Mouse (Mus musculus) embryonic facial prominence, embryonic 11.5 days (tissue): ENCODE measurements at regions not wholly inside any gene's neighbourhood (a gene's known extent, or its start where the extent isn't known, plus 50 kb on each side); places are given as distances from the start of the nearest gene placed in this dataset.

Experiments
- ATAC-seq: fragments of 200-750 bp; cut with Nextera tagmentation; replicated peaks from 2 replicates; pipeline ENCODE4 v1.8.0; 2017; ENCODE audit warnings: low read depth; ENCODE audit not compliant: insufficient number of reproducible peaks, low FRiP score, low TSS enrichment
- DNase-seq: peaks from one replicate; pipeline ENCODE4 v3.0.0-alpha.2; 2015; ENCODE audit warnings: low spot score
- H3K27ac ChIP-seq: fragments of 300-500 bp; sonication (generic); replicated peaks from 2 replicates; pipeline ENCODE4 v1.5.1; 2014; ENCODE audit warnings: mild to moderate bottlenecking, low read depth, low read length, control low read depth
- H3K27me3 ChIP-seq: fragments of 300-500 bp; sonication (generic); 2 replicates; pipeline ENCODE4 v1.6.1; 2014; ENCODE audit warnings: mild to moderate bottlenecking, low read length, moderate library complexity, mixed read lengths; ENCODE audit not compliant: control insufficient read depth, insufficient read depth
- H3K36me3 ChIP-seq: fragments of 300-500 bp; sonication (generic); replicated peaks from 2 replicates; pipeline ENCODE4 v1.6.1; 2014; ENCODE audit warnings: low read depth, mild to moderate bottlenecking, low read length, moderate library complexity, mixed read lengths; ENCODE audit not compliant: control insufficient read depth, insufficient read depth
- H3K4me1 ChIP-seq: fragments of 300-500 bp; sonication (generic); 2 replicates; pipeline ENCODE4 v1.6.1; 2014; ENCODE audit warnings: low read length, mixed read lengths; ENCODE audit not compliant: control insufficient read depth, insufficient read depth
- H3K4me2 ChIP-seq: fragments of 300-500 bp; sonication (generic); 2 replicates; pipeline ENCODE4 v1.6.1; 2014; ENCODE audit warnings: low read depth, mild to moderate bottlenecking, control low read depth, low read length, moderate library complexity
- H3K4me3 ChIP-seq: fragments of 300-500 bp; sonication (generic); 2 replicates; pipeline ENCODE4 v1.5.1; 2014; ENCODE audit warnings: low read depth, low read length, control low read depth
- H3K9ac ChIP-seq: fragments of 300-500 bp; sonication (generic); replicated peaks from 2 replicates; pipeline ENCODE4 v1.6.1; 2014; ENCODE audit warnings: mild to moderate bottlenecking, control low read depth, low read length
- H3K9me3 ChIP-seq: fragments of 300-500 bp; sonication (generic); replicated peaks from 2 replicates; pipeline ENCODE4 v1.6.1; 2016; ENCODE audit warnings: mild to moderate bottlenecking, low read length, inconsistent platforms, mixed read lengths; ENCODE audit not compliant: control insufficient read depth
- WGBS: fragments of 180-500 bp; shearing (Covaris S2); extraction: QIAGEN DNeasy Blood & Tissue Kit; methylation state at CpG from one replicate; pipeline ENCODE4 v1.1.7; 2014; 5-methylcytosine and 5-hydroxymethylcytosine counted together

DNA sequence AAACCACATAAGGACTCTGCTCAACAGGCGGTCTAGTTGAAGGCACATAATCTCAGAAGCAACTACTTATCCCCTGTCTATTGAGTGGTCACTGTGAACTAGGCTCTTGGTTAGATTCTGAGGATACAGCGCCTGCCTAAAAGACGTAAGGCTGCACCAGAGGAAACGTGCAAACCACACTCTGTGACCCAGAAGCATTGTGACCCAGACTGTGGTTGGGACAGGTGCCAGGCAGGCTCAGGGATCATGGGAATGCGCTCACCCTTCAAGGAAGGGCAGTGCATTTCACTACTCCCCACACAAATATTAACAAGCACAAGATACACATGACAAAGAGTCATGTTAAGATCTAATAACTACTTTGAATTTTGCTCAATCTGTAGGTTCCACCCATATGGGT lies 628.3 kb downstream of the 1700064H15Rik start:
- no peak for DNase-seq
- no peak overlapping the region for H3K9ac ChIP-seq
- H3K4me3 ChIP-seq, result no peak overlapping the region
- no peaks in the 10 kb centered on the region for H3K27me3 ChIP-seq
- H3K4me2 ChIP-seq, result no peak overlapping the region
- no peaks in the 10 kb centered on the region for H3K36me3 ChIP-seq
- no peaks in the 10 kb centered on the region for H3K9me3 ChIP-seq
- no peak overlapping the region for H3K27ac ChIP-seq
- no peak for ATAC-seq
- 82% methylated on average over 5 of the region's 5 CpGs for WGBS
- no peaks in the 10 kb centered on the region for H3K4me1 ChIP-seq

GRCm38 (mm10) chr3:19002056-19002455 lies 626.4 kb downstream of the 1700064H15Rik start:
- Histone ChIP-seq H3K4me2 (no peak overlapping the region), H3K27ac (no peak overlapping the region), H3K4me1 (no peaks in the 10 kb centered on the region), H3K4me3 (no peak overlapping the region), H3K9ac (no peak overlapping the region), H3K9me3 (no peaks in the 10 kb centered on the region), H3K36me3 (no peaks in the 10 kb centered on the region), H3K27me3 (no peaks in the 10 kb centered on the region)
- ATAC-seq (no peak), DNase-seq (no peak)
- 85% methylated on average over 7 of the region's 7 CpGs for WGBS

DNA sequence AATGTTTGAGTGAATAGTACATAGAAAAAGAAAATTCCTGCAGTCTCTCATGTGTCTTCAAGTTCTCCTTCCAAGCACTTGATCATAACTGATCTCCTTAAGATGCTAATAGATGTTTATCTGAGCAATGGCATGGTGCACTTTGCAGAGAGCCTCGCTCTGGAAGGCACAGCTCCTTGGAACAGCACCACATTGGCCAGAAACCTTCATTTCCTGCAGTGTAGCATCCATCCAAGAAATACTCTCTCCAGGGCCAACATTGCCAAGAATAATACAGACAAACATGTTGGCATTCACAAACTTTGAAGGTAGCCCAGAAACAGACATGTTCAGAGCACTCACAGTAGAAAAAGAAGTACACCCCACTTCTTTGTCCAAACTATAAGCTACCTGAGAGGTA lies 623.7 kb downstream of the 1700064H15Rik start:
- ATAC-seq, result no peak
- H3K4me1 ChIP-seq, result no peaks in the 10 kb centered on the region
- no peak overlapping the region for H3K4me2 ChIP-seq
- H3K9me3 ChIP-seq, result no peaks in the 10 kb centered on the region
- 55% methylated on average over 1 of the region's 1 CpGs for WGBS
- no peaks in the 10 kb centered on the region for H3K36me3 ChIP-seq
- no peak overlapping the region for H3K9ac ChIP-seq
- no peak overlapping the region for H3K4me3 ChIP-seq
- no peak overlapping the region for H3K27ac ChIP-seq
- no peak for DNase-seq
- no peaks in the 10 kb centered on the region for H3K27me3 ChIP-seq

GRCm38 (mm10) chr3:19044566-19044965 lies 583.9 kb downstream of the 1700064H15Rik start:
- Histone ChIP-seq H3K36me3 (no peaks in the 10 kb centered on the region), H3K9ac (no peak overlapping the region), H3K4me1 (no peaks in the 10 kb centered on the region), H3K9me3 (no peaks in the 10 kb centered on the region), H3K4me3 (no peak overlapping the region), H3K27me3 (no peaks in the 10 kb centered on the region), H3K4me2 (no peak overlapping the region), H3K27ac (no peak overlapping the region)
- DNase-seq (no peak), ATAC-seq (no peak)
- WGBS, result 68% methylated on average over 3 of the region's 3 CpGs

DNA sequence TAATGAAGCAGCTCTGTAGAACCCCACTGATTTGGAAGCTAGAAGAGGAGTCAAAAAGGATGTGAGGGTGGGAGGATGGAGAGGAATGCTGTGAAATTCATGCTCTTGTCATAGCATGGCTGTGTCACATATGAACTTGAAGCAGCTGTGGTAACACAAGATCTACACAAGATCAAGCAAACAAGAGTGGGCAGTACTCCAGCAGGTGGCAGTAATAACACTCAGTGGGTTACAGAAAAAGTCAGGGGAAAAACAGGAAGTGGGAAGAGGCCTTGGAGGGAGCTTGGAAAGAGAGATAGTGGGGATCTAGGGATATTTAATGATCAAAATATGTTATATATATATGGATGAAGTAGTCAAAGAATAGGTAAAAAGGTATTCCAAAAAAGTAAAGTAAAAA lies 582.5 kb downstream of the 1700064H15Rik start:
- Histone ChIP-seq H3K27ac (no peak overlapping the region), H3K27me3 (no peaks in the 10 kb centered on the region), H3K36me3 (no peaks in the 10 kb centered on the region), H3K9ac (no peak overlapping the region), H3K4me1 (no peaks in the 10 kb centered on the region), H3K4me3 (no peak overlapping the region), H3K4me2 (no peak overlapping the region), H3K9me3 (no peaks in the 10 kb centered on the region)
- ATAC-seq (no peak), DNase-seq (no peak)

GRCm38 (mm10) chr3:19046610-19047009 lies 581.9 kb downstream of the 1700064H15Rik start:
- ATAC-seq, result no peak
- H3K4me3 ChIP-seq, result no peak overlapping the region
- WGBS, result 77% methylated on average over 1 of the region's 1 CpGs

GRCm38 (mm10) chr3:19055961-19056360 lies 572.5 kb downstream of the 1700064H15Rik start:
- ATAC-seq (no peak), DNase-seq (no peak)
- 71% methylated on average over 3 of the region's 3 CpGs for WGBS
- Histone ChIP-seq H3K27me3 (no peaks in the 10 kb centered on the region), H3K9me3 (no peaks in the 10 kb centered on the region), H3K36me3 (no peaks in the 10 kb centered on the region), H3K4me1 (no peaks in the 10 kb centered on the region), H3K27ac (no peak overlapping the region), H3K4me3 (no peak overlapping the region), H3K4me2 (no peak overlapping the region), H3K9ac (no peak overlapping the region)

More at GRCm38 (mm10) chr3:19046610-19047009, 581.9 kb downstream of the 1700064H15Rik start:
- Histone ChIP-seq H3K27me3 (no peaks in the 10 kb centered on the region), H3K27ac (no peak overlapping the region), H3K4me2 (no peak overlapping the region), H3K9ac (no peak overlapping the region), H3K36me3 (no peaks in the 10 kb centered on the region), H3K9me3 (no peaks in the 10 kb centered on the region), H3K4me1 (no peaks in the 10 kb centered on the region)
- no peak for DNase-seq

DNA sequence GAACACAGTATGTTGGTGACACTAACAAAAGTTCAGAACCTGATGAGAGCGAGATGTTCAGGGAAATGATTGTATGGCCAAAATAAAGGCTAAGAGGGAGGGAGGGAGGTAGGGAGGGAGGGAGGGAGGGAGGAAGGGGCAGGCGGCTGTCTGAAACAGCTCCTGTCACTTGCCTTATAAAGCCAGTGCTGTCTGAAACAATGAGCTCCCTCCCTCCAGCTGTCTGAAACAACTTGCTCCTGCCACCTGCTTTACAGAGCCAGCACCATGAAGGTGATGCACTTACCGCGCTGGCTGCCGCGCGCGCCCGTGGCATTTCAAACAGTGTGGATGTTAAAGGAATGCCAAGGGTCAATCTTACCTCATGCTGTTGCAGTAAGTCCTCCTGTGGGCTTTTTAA lies 571.9 kb downstream of the 1700064H15Rik start:
- ATAC-seq, result no peak
- H3K27me3 ChIP-seq, result no peaks in the 10 kb centered on the region
- DNase-seq, result no peak
- WGBS, result 21% methylated on average over 8 of the region's 9 CpGs
- no peaks in the 10 kb centered on the region for H3K4me1 ChIP-seq
- no peak overlapping the region for H3K4me3 ChIP-seq
- H3K4me2 ChIP-seq, result no peak overlapping the region
- no peaks in the 10 kb centered on the region for H3K36me3 ChIP-seq
- no peak overlapping the region for H3K9ac ChIP-seq
- H3K27ac ChIP-seq, result no peak overlapping the region
- no peaks in the 10 kb centered on the region for H3K9me3 ChIP-seq
